Mouse (Mus musculus) testis, adult 2 months (tissue): Measurements from ENCODE around the gene Hoxc13.

ENCODE experiments used
- CTCF ChIP-seq: fragments of 200-500 bp; IDR thresholded peaks from 2 replicates; pipeline ENCODE4 v1.5.1; 2012; ENCODE audit warnings: low read depth, mild to moderate bottlenecking, inconsistent platforms, low read length, moderate library complexity; ENCODE audit not compliant: control insufficient read depth, insufficient read depth, insufficient replicate concordance
- POLR2A ChIP-seq: fragments of 200-500 bp; IDR thresholded peaks from 2 replicates; pipeline ENCODE4 v1.6.1; 2012; ENCODE audit warnings: low read depth, mild to moderate bottlenecking, inconsistent platforms, low read length, moderate library complexity; ENCODE audit not compliant: control insufficient read depth

- TF ChIP-seq CTCF (no peak), POLR2A (no peak)
These were observed 22.5 kb downstream of the Hoxc13 start for GRCm38 (mm10) chr15:102943468-102943813.
